Mouse (Mus musculus): ENCODE measurements around the gene Lck. TPM values are rescaled to one million over a fixed set of nuclear protein-coding genes. Genes with fewer than 3 reads are reported as not detected.

The Lck gene
- polyA plus RNA-seq, 1 experiment from 2014 or later = 10.6 TPM

DNA sequence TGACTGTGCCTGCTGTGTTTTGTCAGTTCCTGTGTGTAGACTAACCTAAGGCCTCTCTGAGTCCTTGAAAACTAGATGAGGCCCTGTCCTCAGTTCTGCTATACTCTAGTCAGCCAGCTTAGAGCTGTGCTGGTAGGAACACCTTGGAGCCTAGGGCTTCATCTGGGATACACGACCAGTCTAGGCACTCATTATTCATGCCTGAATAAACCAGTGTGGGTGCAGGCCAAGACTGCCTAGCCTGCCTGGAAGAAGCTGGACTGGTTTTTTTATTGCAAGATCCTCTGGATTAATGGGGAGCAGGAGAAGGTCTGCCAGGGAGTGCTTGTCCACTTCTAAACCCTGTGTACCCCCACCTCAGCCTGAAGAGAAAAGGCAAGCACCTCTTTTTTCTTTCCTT lies 13.5 kb upstream of the Lck start:
- Histone ChIP-seq H3K4me3 (replicated peaks; ENCODE audit: low read length) (no peak overlapping the region), H3K27ac (no peak overlapping the region), H3K36me3 (replicated peaks; ENCODE audit: control insufficient read depth, insufficient read depth) (peaks cover 18% of the 10 kb centered on the region), H3K4me2 (replicated peaks) (no peak overlapping the region), H3K4me1 (replicated peaks; ENCODE audit: control insufficient read depth, insufficient read depth, low read length) (no peaks in the 10 kb centered on the region), H3K9ac (no peak overlapping the region), H3K9me3 (ENCODE audit: control insufficient read depth, low read length) (no peaks in the 10 kb centered on the region), H3K27me3 (ENCODE audit: control insufficient read depth, insufficient read depth, low read length) (no peaks in the 10 kb centered on the region)
- 39% methylated on average over 1 of the region's 1 CpGs for WGBS
- DNase-seq (ENCODE audit: low spot score) (no peak), ATAC-seq (ENCODE audit: low FRiP score) (no peak)

DNA sequence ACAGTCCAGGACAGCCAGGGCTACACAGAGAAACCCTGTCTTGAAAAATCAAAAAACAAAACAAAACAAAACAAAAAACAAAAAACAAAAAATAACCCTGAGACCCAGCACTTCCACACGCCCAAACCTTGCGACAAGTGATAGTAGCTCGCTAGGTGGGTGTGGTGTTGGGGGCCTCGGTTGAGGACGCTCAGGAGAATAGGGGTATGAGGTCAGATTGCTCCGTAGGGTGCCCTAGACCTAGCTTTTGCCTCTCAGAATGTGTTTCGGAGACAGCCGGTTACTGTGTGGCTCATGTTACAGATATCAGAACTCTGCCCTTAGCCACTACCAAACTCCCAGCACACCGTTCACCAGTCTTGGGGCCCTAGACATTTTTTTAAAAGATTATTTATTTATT lies 12.3 kb upstream of the Lck start:
- H3K4me1 ChIP-seq (replicated peaks; ENCODE audit: control insufficient read depth, insufficient read depth, low read length) = no peaks in the 10 kb centered on the region
- no peak overlapping the region for H3K4me3 ChIP-seq (replicated peaks; ENCODE audit: low read length)
- H3K9me3 ChIP-seq (ENCODE audit: control insufficient read depth, low read length) = no peaks in the 10 kb centered on the region
- H3K27ac ChIP-seq = no peak overlapping the region
- no peak overlapping the region for H3K9ac ChIP-seq
- no peak overlapping the region; the same call in 1 of the 2 replicates for H3K4me2 ChIP-seq (replicated peaks)
- DNase-seq (ENCODE audit: low spot score) (no peak), ATAC-seq (ENCODE audit: low FRiP score) (no peak)
- H3K27me3 ChIP-seq (ENCODE audit: control insufficient read depth, insufficient read depth, low read length) = no peaks in the 10 kb centered on the region
- peaks cover 6% of the 10 kb centered on the region for H3K36me3 ChIP-seq (replicated peaks; ENCODE audit: control insufficient read depth, insufficient read depth)
- WGBS = 85% methylated on average over 9 of the region's 9 CpGs

DNA sequence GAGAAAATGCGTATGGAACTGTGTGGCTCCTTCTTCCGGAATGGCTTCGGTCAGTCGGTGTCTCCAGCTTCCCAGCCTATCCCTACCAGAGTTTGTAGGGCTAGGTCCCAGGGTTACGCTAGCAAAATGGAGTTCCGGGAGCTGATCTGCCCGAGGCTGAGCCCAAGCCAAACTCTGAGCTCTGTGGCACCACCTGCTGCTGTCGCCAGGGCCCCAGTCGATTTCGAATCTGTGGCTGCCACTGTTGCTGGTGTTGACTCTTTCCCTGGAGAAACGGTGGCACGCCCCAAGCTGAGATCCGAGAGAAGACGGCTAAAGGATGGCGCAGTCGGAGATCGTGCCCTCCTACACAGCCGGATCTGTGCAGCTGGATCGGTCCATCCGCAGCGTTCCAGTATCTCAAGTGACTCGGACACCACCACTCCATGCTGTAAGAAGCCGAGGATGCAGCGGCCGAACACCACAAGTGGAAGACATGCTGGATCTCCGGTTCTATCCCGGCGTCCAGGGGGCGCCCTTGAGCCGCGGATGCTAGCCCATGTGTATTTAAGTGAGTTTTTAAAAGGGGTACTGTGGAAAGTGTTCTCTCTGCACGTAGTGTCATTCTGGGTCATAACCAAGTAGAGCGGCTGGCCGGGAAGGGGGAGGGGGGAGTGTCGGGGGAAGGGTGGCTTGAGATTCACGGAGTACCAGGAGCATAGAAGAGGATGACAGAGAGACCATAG lies 11.6 kb upstream of the Lck start:
- DNase-seq (ENCODE audit: low spot score) (peak; percentile 66), ATAC-seq (ENCODE audit: low FRiP score) (no peak; the same call in 1 of the 2 replicates)
- 2% methylated on average over 36 of the region's 36 CpGs for WGBS
- H3K36me3 ChIP-seq (replicated peaks; ENCODE audit: control insufficient read depth, insufficient read depth) = no peaks in the 10 kb centered on the region; the same call in 1 of the 2 replicates
- H3K4me1 ChIP-seq (replicated peaks; ENCODE audit: control insufficient read depth, insufficient read depth, low read length) = no peaks in the 10 kb centered on the region
- no peaks in the 10 kb centered on the region for H3K27me3 ChIP-seq (ENCODE audit: control insufficient read depth, insufficient read depth, low read length)
- H3K4me3 ChIP-seq (replicated peaks; ENCODE audit: low read length) = peak overlapping the region; percentile 21
- peak overlapping the region; percentile 32 for H3K9ac ChIP-seq
- no peak overlapping the region for H3K27ac ChIP-seq
- peak overlapping the region; percentile 48 for H3K4me2 ChIP-seq (replicated peaks)
- H3K9me3 ChIP-seq (ENCODE audit: control insufficient read depth, low read length) = no peaks in the 10 kb centered on the region

DNA sequence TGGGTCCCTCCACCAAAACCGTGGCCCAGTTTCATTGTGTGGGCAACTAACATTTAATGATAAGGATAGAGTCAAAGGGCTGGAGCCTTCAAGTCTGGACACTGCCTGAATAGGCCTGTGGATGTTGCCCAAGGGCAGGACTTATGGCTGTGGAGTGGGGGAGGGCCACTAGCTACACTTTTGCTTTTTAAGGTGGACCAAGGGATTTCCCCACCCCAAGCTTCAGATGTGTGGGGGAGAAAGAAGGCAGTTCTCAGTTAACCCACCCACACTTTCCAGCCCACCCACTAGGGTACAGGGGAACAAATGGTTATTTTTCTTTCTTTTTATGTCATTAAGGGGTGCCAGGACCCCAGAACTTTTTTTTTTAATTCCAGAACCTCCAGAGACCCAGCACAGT lies 10.9 kb upstream of the Lck start:
- no peak overlapping the region for H3K4me3 ChIP-seq (replicated peaks; ENCODE audit: low read length)
- H3K4me1 ChIP-seq (replicated peaks; ENCODE audit: control insufficient read depth, insufficient read depth, low read length) = no peaks in the 10 kb centered on the region
- no peaks in the 10 kb centered on the region for H3K27me3 ChIP-seq (ENCODE audit: control insufficient read depth, insufficient read depth, low read length)
- 92% methylated on average over 1 of the region's 1 CpGs for WGBS
- H3K9ac ChIP-seq = no peak overlapping the region
- H3K4me2 ChIP-seq (replicated peaks) = peak overlapping the region; percentile 48; the same call in 1 of the 2 replicates
- H3K27ac ChIP-seq = no peak overlapping the region
- no peak for DNase-seq (ENCODE audit: low spot score)
- H3K36me3 ChIP-seq (replicated peaks; ENCODE audit: control insufficient read depth, insufficient read depth) = no peaks in the 10 kb centered on the region; the same call in 1 of the 2 replicates
- ATAC-seq (ENCODE audit: low FRiP score) = no peak
- H3K9me3 ChIP-seq (ENCODE audit: control insufficient read depth, low read length) = no peaks in the 10 kb centered on the region

DNA sequence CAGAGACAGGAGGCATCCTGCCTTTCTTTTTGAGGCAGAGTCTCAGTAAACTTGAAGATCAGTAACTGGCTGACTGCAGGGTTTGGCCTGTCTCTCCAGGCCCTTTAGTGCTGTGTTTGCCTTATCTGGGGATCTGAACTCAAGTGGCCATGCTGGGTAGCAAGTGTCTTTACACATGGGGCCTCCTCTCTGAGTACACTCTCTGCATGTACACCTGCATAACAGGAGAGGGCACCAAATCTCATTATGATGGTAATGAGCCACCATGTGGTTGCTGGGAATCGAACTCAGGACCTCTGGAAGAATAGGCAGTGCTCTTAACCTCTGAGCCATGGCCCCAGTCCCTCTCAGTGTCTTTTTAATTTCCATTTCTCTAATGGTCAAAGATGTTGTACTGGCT lies 8.8 kb upstream of the Lck start:
- Histone ChIP-seq H3K4me3 (replicated peaks; ENCODE audit: low read length) (no peak overlapping the region), H3K27ac (no peak overlapping the region), H3K9ac (no peak overlapping the region), H3K4me2 (replicated peaks) (no peak overlapping the region), H3K36me3 (replicated peaks; ENCODE audit: control insufficient read depth, insufficient read depth) (no peaks in the 10 kb centered on the region), H3K27me3 (ENCODE audit: control insufficient read depth, insufficient read depth, low read length) (no peaks in the 10 kb centered on the region), H3K4me1 (replicated peaks; ENCODE audit: control insufficient read depth, insufficient read depth, low read length) (no peaks in the 10 kb centered on the region), H3K9me3 (ENCODE audit: control insufficient read depth, low read length) (no peaks in the 10 kb centered on the region)
- ATAC-seq (ENCODE audit: low FRiP score) (no peak), DNase-seq (ENCODE audit: low spot score) (no peak)
- WGBS = 96% methylated on average over 1 of the region's 1 CpGs

DNA sequence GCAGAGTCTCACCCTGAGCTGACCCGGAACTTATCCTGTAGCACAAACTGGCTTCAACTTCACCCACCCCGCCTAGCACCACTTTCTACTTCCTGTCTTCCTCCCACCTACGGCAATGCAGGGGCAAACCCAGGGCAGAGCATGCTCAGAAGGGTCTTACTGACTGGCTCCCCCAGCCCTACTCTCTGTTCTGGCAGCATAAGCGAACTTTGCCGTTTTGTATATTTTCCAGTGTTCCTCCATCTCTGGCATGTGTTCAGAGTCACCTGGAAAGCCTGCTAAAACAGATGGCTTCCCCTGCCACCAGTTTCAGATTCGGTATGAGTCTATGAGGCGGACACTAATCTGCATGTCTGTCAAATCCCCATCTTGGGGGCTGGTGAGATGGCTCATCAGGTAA lies 6.9 kb upstream of the Lck start:
- Histone ChIP-seq H3K27me3 (ENCODE audit: control insufficient read depth, insufficient read depth, low read length) (no peaks in the 10 kb centered on the region), H3K4me1 (replicated peaks; ENCODE audit: control insufficient read depth, insufficient read depth, low read length) (no peaks in the 10 kb centered on the region), H3K4me3 (replicated peaks; ENCODE audit: low read length) (no peak overlapping the region), H3K9me3 (ENCODE audit: control insufficient read depth, low read length) (no peaks in the 10 kb centered on the region), H3K4me2 (replicated peaks) (no peak overlapping the region), H3K27ac (no peak overlapping the region), H3K36me3 (replicated peaks; ENCODE audit: control insufficient read depth, insufficient read depth) (no peaks in the 10 kb centered on the region), H3K9ac (no peak overlapping the region)
- DNase-seq (ENCODE audit: low spot score) = no peak
- WGBS = 76% methylated on average over 7 of the region's 7 CpGs
- no peak for ATAC-seq (ENCODE audit: low FRiP score)

DNA sequence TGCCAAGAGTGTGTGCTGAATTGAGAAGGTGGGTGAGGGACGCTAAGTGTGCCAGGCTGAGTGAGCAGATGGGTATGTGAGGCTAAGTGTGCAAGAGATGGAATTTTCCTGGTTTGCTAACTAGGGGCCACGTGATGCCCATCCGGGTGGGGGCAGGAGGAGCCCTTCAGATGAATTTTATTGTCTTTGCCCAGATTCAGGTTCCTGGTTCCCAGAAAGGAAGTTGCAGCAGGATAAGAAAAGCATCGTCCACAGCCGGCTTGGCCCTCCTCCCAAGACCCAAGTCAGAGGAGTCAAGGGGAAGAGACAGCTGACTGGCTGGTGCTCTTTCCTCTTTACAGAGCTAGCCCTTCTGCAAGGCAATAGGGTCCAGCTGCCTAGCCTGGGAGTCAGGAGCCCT lies 5.0 kb upstream of the Lck start, which contains the start of gene Fam167b:
TSS of gene Fam167b (minus strand) at position 84 of the 400 bp plus-strand sequence.
- WGBS = 88% methylated on average over 5 of the region's 5 CpGs
- no peak for DNase-seq (ENCODE audit: low spot score)
- H3K27ac ChIP-seq = no peak within 1 kb of the TSS
- ATAC-seq (ENCODE audit: low FRiP score) = no peak
- no peaks in the 10 kb centered on the region for H3K27me3 ChIP-seq (ENCODE audit: control insufficient read depth, insufficient read depth, low read length)
- H3K4me1 ChIP-seq (replicated peaks; ENCODE audit: control insufficient read depth, insufficient read depth, low read length) = no peaks in the 10 kb centered on the region
- H3K36me3 ChIP-seq (replicated peaks; ENCODE audit: control insufficient read depth, insufficient read depth) = no peaks in the 10 kb centered on the region
- H3K4me2 ChIP-seq (replicated peaks) = peak within 1 kb of the TSS; percentile 8; the same call in 1 of the 2 replicates
- no peak within 1 kb of the TSS for H3K4me3 ChIP-seq (replicated peaks; ENCODE audit: low read length)
- no peak within 1 kb of the TSS for H3K9ac ChIP-seq
- H3K9me3 ChIP-seq (ENCODE audit: control insufficient read depth, low read length) = no peaks in the 10 kb centered on the region

DNA sequence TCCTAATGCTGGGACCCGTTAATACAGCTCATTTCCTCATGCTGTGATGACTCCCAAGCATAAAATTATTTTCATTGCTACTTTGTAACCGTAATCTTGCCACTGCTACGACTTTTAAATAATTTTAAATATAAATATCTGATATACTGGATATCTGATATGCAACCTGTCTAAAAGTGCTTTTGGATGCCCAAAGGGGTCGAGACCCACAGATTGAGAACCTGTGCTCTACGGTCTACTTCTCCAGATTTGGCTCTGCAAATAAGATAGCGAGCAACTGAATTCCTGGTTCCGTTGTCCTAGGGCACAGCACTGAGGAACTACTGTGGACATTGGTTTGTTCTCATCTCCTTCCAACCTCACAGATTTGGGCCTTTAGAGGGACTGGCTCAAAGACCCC lies 4.2 kb upstream of the Lck start:
- H3K4me2 ChIP-seq (replicated peaks) = no peak overlapping the region
- H3K36me3 ChIP-seq (replicated peaks; ENCODE audit: control insufficient read depth, insufficient read depth) = no peaks in the 10 kb centered on the region
- DNase-seq (ENCODE audit: low spot score) (no peak), ATAC-seq (ENCODE audit: low FRiP score) (no peak)
- no peak overlapping the region for H3K9ac ChIP-seq
- no peaks in the 10 kb centered on the region for H3K27me3 ChIP-seq (ENCODE audit: control insufficient read depth, insufficient read depth, low read length)
- no peak overlapping the region for H3K27ac ChIP-seq
- no peaks in the 10 kb centered on the region for H3K4me1 ChIP-seq (replicated peaks; ENCODE audit: control insufficient read depth, insufficient read depth, low read length)
- 83% methylated on average over 7 of the region's 7 CpGs for WGBS
- H3K9me3 ChIP-seq (ENCODE audit: control insufficient read depth, low read length) = no peaks in the 10 kb centered on the region
- no peak overlapping the region for H3K4me3 ChIP-seq (replicated peaks; ENCODE audit: low read length)

DNA sequence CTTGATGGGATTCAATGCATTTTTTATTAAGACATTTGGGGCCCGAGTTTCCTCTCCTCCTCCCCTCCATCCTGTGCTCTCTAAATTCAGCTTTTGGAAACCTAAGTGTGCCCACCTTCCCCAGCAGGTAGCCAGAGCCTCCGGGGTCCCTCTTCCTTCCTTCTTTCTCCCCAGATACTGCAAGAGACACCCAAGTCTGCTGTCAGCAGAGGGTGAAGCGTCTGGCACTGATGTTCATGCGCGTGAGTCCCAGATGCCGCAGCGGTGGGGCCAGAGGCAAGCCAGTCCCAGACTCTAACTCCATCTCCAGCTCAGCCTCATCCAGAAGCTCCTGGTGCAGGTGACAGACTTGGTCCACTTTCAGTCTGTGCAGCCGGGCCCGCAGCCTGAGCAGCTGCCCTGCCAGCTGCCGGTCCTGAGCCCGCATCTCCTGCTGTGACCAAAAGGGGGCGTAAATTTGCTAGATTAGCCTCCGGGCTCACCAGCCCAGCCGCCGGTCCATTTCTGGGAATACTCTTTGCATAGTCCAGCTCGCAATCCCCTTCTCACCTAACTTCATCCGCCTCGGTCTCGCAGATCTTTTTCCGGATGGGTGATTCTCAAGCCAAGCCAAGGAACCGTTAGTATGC lies 3.5 kb upstream of the Lck start:
- Histone ChIP-seq H3K4me2 (replicated peaks) (peak overlapping the region; percentile 8; the same call in 1 of the 2 replicates), H3K4me3 (replicated peaks; ENCODE audit: low read length) (no peak overlapping the region), H3K27ac (no peak overlapping the region), H3K4me1 (replicated peaks; ENCODE audit: control insufficient read depth, insufficient read depth, low read length) (no peaks in the 10 kb centered on the region), H3K9ac (no peak overlapping the region), H3K27me3 (ENCODE audit: control insufficient read depth, insufficient read depth, low read length) (no peaks in the 10 kb centered on the region), H3K9me3 (ENCODE audit: control insufficient read depth, low read length) (no peaks in the 10 kb centered on the region), H3K36me3 (replicated peaks; ENCODE audit: control insufficient read depth, insufficient read depth) (no peaks in the 10 kb centered on the region)
- ATAC-seq (ENCODE audit: low FRiP score) (no peak), DNase-seq (ENCODE audit: low spot score) (peak; percentile 71)
- WGBS = 28% methylated on average over 21 of the region's 21 CpGs
